Mouse (Mus musculus): ENCODE data around the gene Phf21a. TPM values are rescaled to one million over a fixed set of nuclear protein-coding genes. Genes with fewer than 3 reads are reported as not detected.

Gene Phf21a
- polyA plus RNA-seq, 1 experiment from 2014 or later = 20.6 TPM

- peaks cover 50% of the 10 kb centered on the region for H3K36me3 ChIP-seq
- WGBS = 58% methylated on average over 2 of the region's 2 CpGs
- H3K4me2 ChIP-seq = no peak overlapping the region
- no peaks in the 10 kb centered on the region for H3K9me3 ChIP-seq
- no peak overlapping the region for H3K9ac ChIP-seq
- H3K4me1 ChIP-seq = peaks cover 12% of the 10 kb centered on the region
- no peak overlapping the region for H3K4me3 ChIP-seq
- H3K27ac ChIP-seq (replicated peaks) = no peak overlapping the region
- ATAC-seq (ENCODE audit: extremely low read depth, insufficient number of reproducible peaks, low FRiP score, low TSS enrichment) = no peak
- H3K27me3 ChIP-seq (replicated peaks) = no peaks in the 10 kb centered on the region
These were observed 147.4 kb downstream of the Phf21a start for GRCm38 (mm10) chr2:92240299-92240698.

GRCm38 (mm10) chr2:92240816-92241215, 147.9 kb downstream of the Phf21a start:
- H3K4me3 ChIP-seq = no peak overlapping the region
- ATAC-seq (ENCODE audit: extremely low read depth, insufficient number of reproducible peaks, low FRiP score, low TSS enrichment) = no peak
- no peak overlapping the region for H3K4me2 ChIP-seq
- peaks cover 45% of the 10 kb centered on the region for H3K36me3 ChIP-seq
- 83% methylated on average over 2 of the region's 2 CpGs for WGBS
- H3K9ac ChIP-seq = no peak overlapping the region
- H3K9me3 ChIP-seq = no peaks in the 10 kb centered on the region
- H3K27me3 ChIP-seq (replicated peaks) = no peaks in the 10 kb centered on the region
- H3K27ac ChIP-seq (replicated peaks) = no peak overlapping the region
- peaks cover 14% of the 10 kb centered on the region for H3K4me1 ChIP-seq

DNA sequence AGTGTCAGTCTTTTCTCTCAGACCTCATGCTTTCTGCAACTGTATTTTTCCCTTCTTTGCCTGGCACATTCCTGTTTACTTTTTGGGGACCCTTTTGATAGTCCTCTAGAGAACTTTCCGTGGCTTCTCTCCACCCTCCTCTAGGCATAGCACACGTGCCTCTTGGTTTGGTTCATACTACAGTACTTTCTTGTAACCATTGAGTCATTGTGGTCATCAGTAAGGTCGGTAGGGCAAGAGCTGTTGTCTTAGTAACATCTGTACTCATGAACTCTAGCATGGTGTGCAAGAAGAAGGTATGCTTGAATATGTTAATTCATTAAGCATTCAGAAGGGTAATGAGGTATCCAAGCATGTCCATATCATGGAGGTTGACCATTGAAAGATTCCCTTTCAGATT, 148.4 kb downstream of the Phf21a start:
- no peaks in the 10 kb centered on the region for H3K9me3 ChIP-seq
- H3K27me3 ChIP-seq (replicated peaks) = no peaks in the 10 kb centered on the region
- no peak overlapping the region for H3K9ac ChIP-seq
- no peak overlapping the region for H3K4me3 ChIP-seq
- 74% methylated on average over 3 of the region's 3 CpGs for WGBS
- no peak for ATAC-seq (ENCODE audit: extremely low read depth, insufficient number of reproducible peaks, low FRiP score, low TSS enrichment)
- H3K36me3 ChIP-seq = peaks cover 40% of the 10 kb centered on the region
- H3K27ac ChIP-seq (replicated peaks) = no peak overlapping the region
- H3K4me1 ChIP-seq = peaks cover 17% of the 10 kb centered on the region
- no peak overlapping the region for H3K4me2 ChIP-seq

GRCm38 (mm10) chr2:92246112-92246511, 153.2 kb downstream of the Phf21a start:
- H3K4me2 ChIP-seq = no peak overlapping the region
- no peaks in the 10 kb centered on the region for H3K27me3 ChIP-seq (replicated peaks)
- H3K4me3 ChIP-seq = no peak overlapping the region
- ATAC-seq (ENCODE audit: extremely low read depth, insufficient number of reproducible peaks, low FRiP score, low TSS enrichment) = no peak
- no peaks in the 10 kb centered on the region for H3K9me3 ChIP-seq
- H3K27ac ChIP-seq (replicated peaks) = no peak overlapping the region
- H3K9ac ChIP-seq = no peak overlapping the region
- WGBS = 63% methylated on average over 1 of the region's 1 CpGs
- H3K36me3 ChIP-seq = peaks cover 40% of the 10 kb centered on the region
- H3K4me1 ChIP-seq = peaks cover 5% of the 10 kb centered on the region

GRCm38 (mm10) chr2:92247711-92248110, 154.8 kb downstream of the Phf21a start:
- 93% methylated on average over 2 of the region's 2 CpGs for WGBS
- Histone ChIP-seq H3K27ac (replicated peaks) (no peak overlapping the region), H3K27me3 (replicated peaks) (no peaks in the 10 kb centered on the region), H3K9ac (no peak overlapping the region), H3K4me2 (no peak overlapping the region), H3K36me3 (peaks cover 42% of the 10 kb centered on the region), H3K9me3 (no peaks in the 10 kb centered on the region), H3K4me1 (peaks cover 5% of the 10 kb centered on the region), H3K4me3 (no peak overlapping the region)
- ATAC-seq (ENCODE audit: extremely low read depth, insufficient number of reproducible peaks, low FRiP score, low TSS enrichment) = no peak

DNA sequence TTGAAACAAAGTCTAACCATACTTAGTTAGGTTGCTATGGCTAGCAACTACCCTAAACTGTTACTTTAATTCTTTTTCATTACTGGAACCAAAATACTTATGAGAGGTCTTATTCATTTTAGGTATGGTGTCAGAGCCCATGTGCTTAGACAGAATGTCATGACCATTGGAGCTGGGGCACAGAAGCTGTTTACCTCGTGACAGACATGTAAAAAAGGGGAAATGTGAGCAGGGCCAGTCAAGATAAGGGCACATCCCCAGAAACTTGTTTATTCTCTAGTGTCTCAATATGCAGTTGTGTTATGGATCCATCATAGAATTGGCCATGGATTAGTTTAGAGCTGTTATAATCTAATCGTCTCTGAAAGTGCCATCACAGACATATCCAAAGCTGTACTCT, 157.6 kb downstream of the Phf21a start:
- H3K9ac ChIP-seq = no peak overlapping the region
- H3K36me3 ChIP-seq = peaks cover 36% of the 10 kb centered on the region
- peaks cover 15% of the 10 kb centered on the region for H3K4me1 ChIP-seq
- no peaks in the 10 kb centered on the region for H3K9me3 ChIP-seq
- H3K4me3 ChIP-seq = no peak overlapping the region
- 70% methylated on average over 2 of the region's 2 CpGs for WGBS
- ATAC-seq (ENCODE audit: extremely low read depth, insufficient number of reproducible peaks, low FRiP score, low TSS enrichment) = no peak
- no peak overlapping the region for H3K27ac ChIP-seq (replicated peaks)
- no peaks in the 10 kb centered on the region for H3K27me3 ChIP-seq (replicated peaks)
- H3K4me2 ChIP-seq = no peak overlapping the region

DNA sequence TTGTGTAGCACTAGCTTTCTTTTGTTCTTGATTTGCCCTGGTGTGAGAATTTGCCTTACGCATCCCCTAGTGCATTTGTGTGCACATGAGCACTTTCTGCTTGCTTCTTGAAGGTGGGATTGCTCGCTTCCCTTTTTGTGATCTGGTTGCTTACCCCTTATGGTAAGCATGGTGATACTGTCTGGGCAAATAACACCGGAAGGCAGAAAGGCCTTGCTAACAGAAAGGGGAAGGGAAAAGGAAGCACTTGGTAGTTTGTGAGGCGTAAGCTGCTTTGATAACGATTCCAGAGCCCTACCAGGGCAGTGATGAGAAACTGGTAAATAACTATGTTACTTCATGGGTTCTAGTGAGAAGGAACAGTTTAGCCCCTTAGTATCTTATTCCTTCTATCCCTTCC, 160.9 kb downstream of the Phf21a start:
- WGBS = 71% methylated on average over 5 of the region's 5 CpGs
- no peaks in the 10 kb centered on the region for H3K27me3 ChIP-seq (replicated peaks)
- H3K4me3 ChIP-seq = no peak overlapping the region
- no peak overlapping the region for H3K27ac ChIP-seq (replicated peaks)
- peaks cover 20% of the 10 kb centered on the region; the same call in 1 of the 2 replicates for H3K36me3 ChIP-seq
- peaks cover 29% of the 10 kb centered on the region for H3K4me1 ChIP-seq
- no peaks in the 10 kb centered on the region for H3K9me3 ChIP-seq
- H3K9ac ChIP-seq = no peak overlapping the region
- H3K4me2 ChIP-seq = no peak overlapping the region
- no peak for ATAC-seq (ENCODE audit: extremely low read depth, insufficient number of reproducible peaks, low FRiP score, low TSS enrichment)

DNA sequence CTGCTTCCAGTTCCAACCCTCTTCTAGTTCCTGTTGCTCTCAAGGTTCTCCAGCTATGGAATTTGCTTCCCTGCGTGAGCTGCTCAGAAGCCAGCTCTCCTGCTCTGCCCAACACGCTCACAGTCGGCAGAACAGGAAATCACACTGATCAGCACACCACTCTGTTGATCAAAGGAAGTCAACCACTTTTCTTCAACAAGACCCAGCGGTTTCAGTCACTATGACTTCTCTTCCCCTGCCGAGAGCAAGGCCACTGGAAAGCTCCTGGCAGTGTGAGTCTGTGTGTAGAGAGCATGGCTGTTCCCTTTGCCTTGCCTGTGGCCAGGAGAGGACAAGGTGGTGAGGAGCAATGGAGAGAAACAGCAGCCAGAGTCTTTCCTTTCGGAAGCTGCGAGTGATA, 163.2 kb downstream of the Phf21a start:
- no peaks in the 10 kb centered on the region for H3K27me3 ChIP-seq (replicated peaks)
- no peak overlapping the region for H3K9ac ChIP-seq
- no peak overlapping the region for H3K4me2 ChIP-seq
- H3K4me1 ChIP-seq = peaks cover 42% of the 10 kb centered on the region
- no peaks in the 10 kb centered on the region for H3K9me3 ChIP-seq
- H3K4me3 ChIP-seq = no peak overlapping the region
- H3K36me3 ChIP-seq = peaks cover 10% of the 10 kb centered on the region
- ATAC-seq (ENCODE audit: extremely low read depth, insufficient number of reproducible peaks, low FRiP score, low TSS enrichment) = no peak
- no peak overlapping the region; the same call in 1 of the 2 replicates for H3K27ac ChIP-seq (replicated peaks)
- 49% methylated on average over 7 of the region's 7 CpGs for WGBS

- H3K4me1 ChIP-seq = peaks cover 42% of the 10 kb centered on the region
- WGBS = 36% methylated on average over 4 of the region's 4 CpGs
These were observed 164.5 kb downstream of the Phf21a start for GRCm38 (mm10) chr2:92257372-92257956.

DNA sequence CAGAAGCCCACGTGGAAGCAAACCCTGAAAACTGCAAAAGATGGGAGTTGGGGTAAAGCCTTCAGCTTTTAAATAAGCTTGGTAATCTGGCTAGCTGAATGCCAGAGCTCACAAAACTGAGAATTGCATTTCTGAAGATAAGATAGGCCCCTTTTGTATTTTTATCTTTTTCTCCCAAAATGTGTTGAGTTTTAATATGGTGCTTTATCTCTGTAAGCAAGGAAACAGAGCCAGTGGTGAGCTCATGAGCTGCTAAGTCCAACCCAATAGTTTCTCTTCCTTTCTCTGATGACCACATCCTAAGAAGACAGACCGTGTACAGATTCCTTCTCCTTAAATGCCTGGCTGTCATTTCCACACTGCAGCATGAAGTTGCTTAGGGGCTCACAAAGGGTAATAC, 167.0 kb downstream of the Phf21a start:
- no peak overlapping the region for H3K9ac ChIP-seq
- H3K27ac ChIP-seq (replicated peaks) = 0 out of 2 replicates have a peak overlapping the region, but pooled peaks have one; percentile 21
- no peaks in the 10 kb centered on the region for H3K27me3 ChIP-seq (replicated peaks)
- H3K4me3 ChIP-seq = no peak overlapping the region
- no peak overlapping the region for H3K4me2 ChIP-seq
- no peaks in the 10 kb centered on the region for H3K9me3 ChIP-seq
- 27% methylated on average over 2 of the region's 2 CpGs for WGBS
- H3K36me3 ChIP-seq = peaks cover 5% of the 10 kb centered on the region
- H3K4me1 ChIP-seq = peaks cover 33% of the 10 kb centered on the region
- ATAC-seq (ENCODE audit: extremely low read depth, insufficient number of reproducible peaks, low FRiP score, low TSS enrichment) = no peak

More at GRCm38 (mm10) chr2:92257372-92257956, 164.5 kb downstream of the Phf21a start:
- Histone ChIP-seq H3K36me3 (peaks cover 5% of the 10 kb centered on the region), H3K4me3 (no peak overlapping the region), H3K4me2 (no peak overlapping the region), H3K27ac (replicated peaks) (no peak overlapping the region), H3K9ac (no peak overlapping the region), H3K9me3 (no peaks in the 10 kb centered on the region), H3K27me3 (replicated peaks) (no peaks in the 10 kb centered on the region)
- ATAC-seq (ENCODE audit: extremely low read depth, insufficient number of reproducible peaks, low FRiP score, low TSS enrichment) = no peak

DNA sequence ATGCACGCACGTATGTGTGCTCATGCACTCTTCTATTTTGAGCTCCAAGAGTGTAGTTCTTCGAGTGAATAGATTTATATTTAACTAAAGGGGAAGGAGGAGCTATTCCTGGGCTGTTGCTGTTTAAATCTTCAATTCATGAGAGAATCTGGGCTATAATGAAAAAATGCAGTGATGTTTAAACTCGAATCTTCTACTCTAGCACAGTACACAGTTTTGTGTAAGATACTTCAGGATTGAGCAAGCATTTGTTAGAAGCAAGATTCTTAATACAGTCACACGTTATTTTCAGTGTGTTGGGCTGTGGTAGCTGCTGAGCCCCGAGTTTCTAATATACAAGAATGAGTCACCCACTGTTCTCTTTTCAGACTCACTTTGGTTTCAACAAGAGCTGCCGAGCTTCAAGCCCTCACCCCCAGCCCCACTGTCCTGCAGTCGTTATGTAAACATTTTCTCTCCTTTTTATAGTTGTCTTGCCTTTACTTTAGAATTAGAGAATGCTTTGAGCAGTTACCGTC, 173.2 kb downstream of the Phf21a start:
- Histone ChIP-seq H3K4me3 (no peak overlapping the region), H3K27ac (replicated peaks) (no peak overlapping the region), H3K4me1 (0 out of 2 replicates have a peak, but pooled peaks cover 6% of the 10 kb centered on the region), H3K27me3 (replicated peaks) (no peaks in the 10 kb centered on the region), H3K36me3 (peaks cover 5% of the 10 kb centered on the region; the same call in 1 of the 2 replicates), H3K4me2 (no peak overlapping the region), H3K9ac (no peak overlapping the region), H3K9me3 (no peaks in the 10 kb centered on the region)
- no peak for ATAC-seq (ENCODE audit: extremely low read depth, insufficient number of reproducible peaks, low FRiP score, low TSS enrichment)
- 68% methylated on average over 9 of the region's 9 CpGs for WGBS

DNA sequence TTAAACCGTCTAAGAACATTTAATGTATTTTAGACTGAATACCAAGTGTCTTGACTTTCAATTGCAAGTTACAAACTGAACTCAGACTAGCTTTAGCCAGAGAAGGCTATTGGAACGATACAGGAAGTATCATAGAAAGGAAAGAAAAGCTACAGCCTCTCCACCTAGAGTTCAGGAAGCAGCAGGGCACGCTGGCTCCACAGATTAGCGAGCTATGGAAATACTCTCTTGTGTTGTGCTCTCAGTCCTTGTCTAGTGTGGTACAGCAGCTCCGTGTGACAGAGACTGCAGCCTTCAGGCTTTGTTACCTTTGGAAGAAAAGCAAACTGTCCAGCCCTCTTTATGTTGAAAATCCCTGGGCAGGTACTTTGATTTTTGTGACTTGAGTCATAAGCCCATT, 176.3 kb downstream of the Phf21a start:
- no peak for ATAC-seq (ENCODE audit: extremely low read depth, insufficient number of reproducible peaks, low FRiP score, low TSS enrichment)
- H3K4me2 ChIP-seq = no peak overlapping the region
- peaks cover 21% of the 10 kb centered on the region for H3K4me1 ChIP-seq
- no peak overlapping the region; the same call in 1 of the 2 replicates for H3K27ac ChIP-seq (replicated peaks)
- WGBS = 68% methylated on average over 5 of the region's 5 CpGs
- no peak overlapping the region for H3K4me3 ChIP-seq
- H3K36me3 ChIP-seq = peaks cover 5% of the 10 kb centered on the region; the same call in 1 of the 2 replicates
- no peaks in the 10 kb centered on the region for H3K27me3 ChIP-seq (replicated peaks)
- no peaks in the 10 kb centered on the region for H3K9me3 ChIP-seq
- H3K9ac ChIP-seq = no peak overlapping the region
